Mouse (Mus musculus) heart, postnatal 0 days (tissue): ENCODE data around the gene Hoxa3. TPM values are rescaled to one million over a fixed set of nuclear protein-coding genes. Genes with fewer than 3 reads are reported as not detected.
A peak's percentile ranks its signal among the peaks of the same experiment; 100 is the strongest.

Experiments used
- ATAC-seq: fragments of 200-750 bp; cut with Nextera tagmentation; 2 replicates; pipeline ENCODE4 v1.8.0; 2017; ENCODE audit warnings: low read depth, moderate number of reproducible peaks, moderate library complexity; ENCODE audit not compliant: insufficient read depth
- DNase-seq: peaks from one replicate; pipeline ENCODE4 v3.0.0-alpha.2; 2016; ENCODE audit warnings: low spot score
- H3K27ac ChIP-seq: fragments of 300-500 bp; sonication (generic); 2 replicates; pipeline ENCODE4 v1.5.1; 2014; ENCODE audit warnings: low read depth, mild to moderate bottlenecking
- H3K27me3 ChIP-seq: fragments of 300-500 bp; sonication (generic); 2 replicates; pipeline ENCODE4 v1.6.1; 2014; ENCODE audit warnings: low read length, mixed read lengths; ENCODE audit not compliant: control insufficient read depth, insufficient read depth
- H3K36me3 ChIP-seq: fragments of 300-500 bp; sonication (generic); replicated peaks from 2 replicates; pipeline ENCODE4 v1.6.1; 2014; ENCODE audit warnings: low read length, mixed read lengths; ENCODE audit not compliant: control insufficient read depth, insufficient read depth
- H3K4me1 ChIP-seq: fragments of 300-500 bp; sonication (generic); 2 replicates; pipeline ENCODE4 v1.6.1; 2014; ENCODE audit warnings: antibody characterized with exemption; ENCODE audit not compliant: control insufficient read depth, insufficient read depth
- H3K4me2 ChIP-seq: fragments of 300-500 bp; sonication (generic); 2 replicates; pipeline ENCODE4 v1.6.1; 2014; ENCODE audit warnings: low read depth, mild to moderate bottlenecking, low read length, moderate library complexity
- H3K4me3 ChIP-seq: fragments of 300-500 bp; sonication (generic); 2 replicates; pipeline ENCODE4 v1.5.1; 2014; ENCODE audit warnings: low read depth, low read length
- H3K9ac ChIP-seq: fragments of 300-500 bp; sonication (generic); replicated peaks from 2 replicates; pipeline ENCODE4 v1.6.1; 2014; ENCODE audit warnings: low read depth, low read length, mixed read lengths
- H3K9me3 ChIP-seq: fragments of 300-500 bp; sonication (generic); replicated peaks from 2 replicates; pipeline ENCODE4 v1.6.1; 2016; ENCODE audit warnings: low read length; ENCODE audit not compliant: control insufficient read depth
- CTCF ChIP-seq: IDR thresholded peaks from 2 replicates; pipeline ENCODE4 v1.5.1; 2016; ENCODE audit warnings: antibody characterized with exemption, control low read depth, low read depth
- EP300 ChIP-seq: IDR thresholded peaks from 2 replicates; pipeline ENCODE4 v1.6.1; 2016; ENCODE audit warnings: antibody characterized with exemption, low read depth
- WGBS: fragments of 180-500 bp; shearing (Covaris S2); extraction: QIAGEN DNeasy Blood & Tissue Kit; methylation state at CpG from one replicate; pipeline ENCODE4 v1.1.7; 2014; 5-methylcytosine and 5-hydroxymethylcytosine counted together
- polyA plus RNA-seq: library from polyadenylated mRNA; unstranded; fragments of >200 nt; fragmentation: Nextera tagmentation; extraction: Ambion mirVana; gene quantifications from 2 replicates; pipeline ENCODE4 v1.2.1, GENCODE M21; 2015
- total RNA-seq: library from RNA; depleted of rRNA; stranded (reverse); fragments of >200 nt; gene quantifications from 2 replicates; pipeline ENCODE4 v1.2.3, GENCODE M21; 2014; ENCODE audit warnings: low replicate concordance

The Hoxa3 gene
- total and polyA plus RNA-seq, 2 experiments from 2014 or later, result 0.37 TPM; not detected in 1

DNA sequence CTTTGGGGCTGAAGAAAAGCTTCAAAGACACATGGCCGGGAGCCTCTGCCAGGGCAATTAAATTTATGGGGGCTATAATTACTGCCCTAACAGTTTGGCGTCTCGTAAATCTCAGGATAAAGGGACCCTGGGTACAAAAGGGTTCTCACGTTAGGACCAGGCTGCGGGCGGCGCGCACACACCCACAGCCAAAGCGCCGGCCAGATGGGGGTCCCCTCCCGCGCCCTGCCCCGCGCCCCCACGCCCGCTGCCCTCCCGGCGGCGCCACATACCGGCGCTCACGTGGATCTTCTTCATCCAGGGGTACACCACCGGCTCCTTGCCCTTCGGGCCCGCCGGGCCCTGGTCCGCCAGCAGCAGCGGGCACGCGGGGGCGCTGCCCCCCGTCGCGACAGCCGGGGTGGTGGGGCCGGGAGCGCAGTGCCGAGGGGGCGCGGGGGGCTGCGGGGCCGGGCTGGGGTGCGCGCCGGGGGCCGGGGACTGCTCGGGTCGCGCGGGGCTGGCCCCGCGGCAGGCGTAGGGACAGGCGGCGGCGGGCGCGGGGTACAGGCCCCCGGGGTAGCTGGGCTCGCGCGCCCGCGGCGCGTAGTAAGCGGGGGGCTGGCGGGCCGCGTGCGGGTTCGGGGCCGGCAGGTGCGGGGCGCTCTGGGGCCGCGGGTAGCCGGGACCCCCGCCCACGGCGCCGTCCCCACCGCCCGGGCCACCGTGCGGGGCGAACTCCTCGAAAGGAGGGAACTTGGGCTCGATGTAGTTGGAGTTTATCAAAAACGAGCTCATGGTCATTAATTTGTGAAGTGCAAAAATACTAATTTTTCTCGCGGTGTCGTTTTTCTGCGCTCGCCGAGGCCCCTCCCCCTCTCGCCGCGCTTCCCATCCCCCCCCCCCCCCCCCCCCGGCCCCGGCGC is 22.0 kb downstream of the Hoxa3 start, which contains the start of gene Hoxa4:
TSS of gene Hoxa4 (minus strand) at position 848 of the 905 bp plus-strand sequence.
- no peak for TF ChIP-seq EP300
- TF ChIP-seq CTCF, result no peak
- 1% methylated on average over 80 of the region's 102 CpGs for WGBS
- Histone ChIP-seq H3K36me3 (no peaks in the 10 kb centered on the region), H3K4me2 (peak within 1 kb of the TSS; percentile 49), H3K27me3 (peaks cover 100% of the 10 kb centered on the region), H3K4me3 (peak within 1 kb of the TSS; percentile 37), H3K9ac (peak within 1 kb of the TSS; percentile 54), H3K4me1 (0 out of 2 replicates have a peak, but pooled peaks cover 7% of the 10 kb centered on the region), H3K9me3 (no peaks in the 10 kb centered on the region), H3K27ac (0 out of 2 replicates have a peak within 1 kb of the TSS, but pooled peaks have one; percentile 5)
- DNase-seq, result no peak
- no peak for ATAC-seq

GRCm38 (mm10) chr6:52190410-52190809 is 22.7 kb downstream of the Hoxa3 start:
- TF ChIP-seq CTCF, result no peak
- H3K36me3 ChIP-seq, result no peaks in the 10 kb centered on the region
- 10% methylated on average over 23 of the region's 23 CpGs for WGBS
- 0 out of 2 replicates have a peak, but pooled peaks cover 7% of the 10 kb centered on the region for H3K4me1 ChIP-seq
- H3K4me3 ChIP-seq, result peak overlapping the region; percentile 37
- H3K9me3 ChIP-seq, result no peaks in the 10 kb centered on the region
- H3K9ac ChIP-seq, result no peak overlapping the region
- H3K27me3 ChIP-seq, result peaks cover 100% of the 10 kb centered on the region
- ATAC-seq (no peak), DNase-seq (no peak)
- no peak overlapping the region for H3K27ac ChIP-seq
- H3K4me2 ChIP-seq, result peak overlapping the region; percentile 49

DNA sequence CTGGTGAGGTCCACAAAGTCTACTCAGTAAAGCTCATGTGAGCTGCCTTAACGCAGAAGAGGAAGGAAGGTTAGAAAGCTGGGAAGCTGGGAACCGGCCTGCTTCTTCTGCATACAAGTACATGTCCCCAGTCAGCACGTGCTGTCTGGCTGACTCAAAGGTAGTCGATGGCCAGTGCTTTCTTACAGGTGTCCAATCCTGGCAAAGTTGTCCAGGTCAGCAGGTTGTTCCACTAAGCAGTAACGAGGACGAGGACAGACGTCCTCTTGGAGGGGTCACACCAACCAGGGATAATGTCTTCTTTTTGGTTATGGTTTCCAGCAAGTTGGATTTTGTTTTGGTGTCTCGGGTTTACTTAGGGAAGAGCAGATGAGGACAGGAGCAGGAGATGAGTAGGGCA is 23.2 kb downstream of the Hoxa3 start:
- 18% methylated on average over 8 of the region's 8 CpGs for WGBS
- ATAC-seq (no peak), DNase-seq (no peak)
- no peak for TF ChIP-seq EP300
- no peak for TF ChIP-seq CTCF
- Histone ChIP-seq H3K27me3 (peaks cover 100% of the 10 kb centered on the region), H3K9me3 (no peaks in the 10 kb centered on the region), H3K4me3 (no peak overlapping the region), H3K4me1 (0 out of 2 replicates have a peak, but pooled peaks cover 7% of the 10 kb centered on the region), H3K9ac (no peak overlapping the region), H3K27ac (no peak overlapping the region), H3K4me2 (no peak overlapping the region), H3K36me3 (no peaks in the 10 kb centered on the region)

GRCm38 (mm10) chr6:52189172-52189591 is 24.0 kb downstream of the Hoxa3 start:
- H3K9ac ChIP-seq, result no peak overlapping the region
- H3K4me1 ChIP-seq, result 0 out of 2 replicates have a peak, but pooled peaks cover 7% of the 10 kb centered on the region
- no peak overlapping the region for H3K4me3 ChIP-seq
- H3K27ac ChIP-seq, result no peak overlapping the region
- ATAC-seq (no peak), DNase-seq (no peak)
- TF ChIP-seq EP300 (no peak), CTCF (no peak)
- no peaks in the 10 kb centered on the region for H3K9me3 ChIP-seq
- H3K27me3 ChIP-seq, result peaks cover 100% of the 10 kb centered on the region
- H3K36me3 ChIP-seq, result no peaks in the 10 kb centered on the region
- 23% methylated on average over 5 of the region's 5 CpGs for WGBS
- H3K4me2 ChIP-seq, result no peak overlapping the region

DNA sequence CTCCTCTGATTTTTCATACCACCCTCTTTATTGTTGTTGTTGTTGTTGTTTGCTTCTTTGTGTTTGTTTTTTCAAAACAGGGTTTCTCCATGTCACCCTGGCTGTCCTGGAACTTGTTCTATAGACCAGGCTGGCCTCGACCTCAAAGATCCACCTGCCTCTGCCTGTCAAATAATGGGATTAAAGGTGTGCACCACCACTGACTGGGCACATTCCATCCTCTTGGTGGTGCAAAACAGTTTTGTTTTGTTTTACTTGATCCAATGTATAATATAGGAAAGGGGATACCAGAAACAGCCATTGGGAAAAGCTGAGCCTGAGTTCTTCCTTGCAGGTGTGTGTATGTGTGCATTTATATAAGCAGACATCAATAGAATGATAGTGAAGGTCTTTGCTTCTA is 26.6 kb downstream of the Hoxa3 start:
- DNase-seq, result no peak
- no peak overlapping the region for H3K4me3 ChIP-seq
- 24% methylated on average over 1 of the region's 1 CpGs for WGBS
- no peaks in the 10 kb centered on the region for H3K4me1 ChIP-seq
- H3K9me3 ChIP-seq, result no peaks in the 10 kb centered on the region
- no peak overlapping the region for H3K27ac ChIP-seq
- no peaks in the 10 kb centered on the region for H3K36me3 ChIP-seq
- TF ChIP-seq EP300, result no peak
- TF ChIP-seq CTCF, result no peak
- no peak overlapping the region for H3K4me2 ChIP-seq
- ATAC-seq, result no peak
- H3K27me3 ChIP-seq, result peaks cover 100% of the 10 kb centered on the region
- no peak overlapping the region for H3K9ac ChIP-seq
